Mouse (Mus musculus): ENCODE results near the gene Ldlrap1. TPM values are rescaled to one million over a fixed set of nuclear protein-coding genes. Genes with fewer than 3 reads are reported as not detected.

Ldlrap1 gene
- total RNA-seq, 1 experiment from 2014 or later, result 25.7 TPM

DNA sequence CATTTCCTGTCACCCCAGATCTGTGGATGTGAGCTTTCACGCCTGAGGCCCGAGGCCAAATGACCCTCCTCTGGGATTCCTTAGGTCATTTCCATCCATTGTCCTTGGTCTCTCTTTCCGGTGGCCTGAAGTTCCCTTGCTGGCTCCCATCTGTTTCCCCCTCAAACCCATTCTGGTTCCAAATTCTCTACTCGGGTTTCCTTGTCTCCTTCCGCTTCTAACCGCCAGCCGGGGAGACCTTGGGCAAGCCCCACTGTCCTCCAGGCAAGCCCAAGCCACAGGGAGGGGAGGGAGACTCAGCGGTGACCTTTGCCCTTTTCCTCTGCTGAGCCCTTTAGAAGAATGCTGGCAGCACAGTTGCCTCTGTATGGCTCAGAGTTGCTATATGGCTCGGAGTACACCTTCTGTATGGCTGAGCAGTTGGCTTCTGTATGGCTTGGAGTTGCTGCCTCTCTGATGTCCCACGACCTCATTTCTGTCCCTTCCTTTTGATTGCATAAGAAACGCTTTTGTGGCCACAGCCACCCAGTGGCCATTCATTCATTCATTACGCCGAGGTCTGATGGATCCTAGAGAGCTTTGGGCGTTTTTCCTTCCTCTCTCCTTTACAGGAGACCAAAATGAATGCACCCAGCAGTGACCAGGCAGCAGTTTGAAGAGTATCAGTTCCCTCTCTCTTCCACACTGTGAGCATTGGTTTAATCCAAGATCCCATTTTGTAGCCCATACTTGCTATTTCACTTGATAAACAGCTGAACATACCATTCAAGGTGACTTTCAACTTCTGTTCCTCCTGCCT, 11.5 kb upstream of the Ldlrap1 start:
- no peak for ATAC-seq (ENCODE audit: extremely low read depth, insufficient number of reproducible peaks, low FRiP score, poor library complexity, severe bottlenecking)

DNA sequence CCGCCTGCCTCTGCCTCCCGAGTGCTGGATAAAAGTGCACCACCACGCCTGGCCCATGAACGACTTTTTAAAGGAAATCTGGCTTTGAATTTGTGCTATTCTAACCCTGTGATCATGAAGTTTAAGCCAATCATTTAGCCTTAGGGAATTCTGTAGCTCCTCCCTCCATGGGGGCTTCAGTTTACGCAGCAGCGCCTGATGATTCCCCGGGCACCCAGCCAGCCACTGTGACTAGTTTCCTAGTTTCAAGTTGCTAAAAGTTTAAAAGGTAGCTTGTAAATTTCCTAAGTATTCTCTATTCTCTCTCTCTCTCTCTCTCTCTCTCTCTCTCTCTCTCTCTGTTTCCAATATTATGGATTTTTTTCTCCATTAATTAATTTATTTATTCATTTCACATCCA, 8.4 kb upstream of the Ldlrap1 start:
- no peak for ATAC-seq (ENCODE audit: extremely low read depth, insufficient number of reproducible peaks, low FRiP score, poor library complexity, severe bottlenecking)

- ATAC-seq (ENCODE audit: extremely low read depth, insufficient number of reproducible peaks, low FRiP score, poor library complexity, severe bottlenecking), result no peak
These were observed 7.6 kb upstream of the Ldlrap1 start for GRCm38 (mm10) chr4:134775234-134775944.

DNA sequence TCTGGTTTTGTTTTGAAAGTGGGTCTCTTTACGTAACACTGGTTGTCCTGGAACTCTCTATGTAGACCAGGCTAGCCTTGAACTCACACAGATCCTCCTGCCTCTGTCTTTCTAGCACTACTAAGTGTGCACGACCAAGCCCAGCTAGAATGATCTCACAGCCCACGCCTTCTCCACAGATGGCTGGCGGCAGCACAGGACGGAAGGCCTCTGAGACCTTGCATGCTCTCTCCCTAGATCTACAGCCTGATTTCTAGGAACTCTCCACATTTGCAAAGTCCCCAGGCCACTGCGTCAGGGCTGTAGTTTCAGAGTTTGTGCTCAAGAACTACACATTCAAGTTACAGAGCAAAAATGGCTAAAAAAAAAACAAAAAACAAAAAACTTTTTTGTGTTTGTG, 6.3 kb upstream of the Ldlrap1 start:
- ATAC-seq (ENCODE audit: extremely low read depth, insufficient number of reproducible peaks, low FRiP score, poor library complexity, severe bottlenecking), result no peak

GRCm38 (mm10) chr4:134772805-134773674, 5.2 kb upstream of the Ldlrap1 start:
- ATAC-seq (ENCODE audit: extremely low read depth, insufficient number of reproducible peaks, low FRiP score, poor library complexity, severe bottlenecking), result peak; percentile 63

DNA sequence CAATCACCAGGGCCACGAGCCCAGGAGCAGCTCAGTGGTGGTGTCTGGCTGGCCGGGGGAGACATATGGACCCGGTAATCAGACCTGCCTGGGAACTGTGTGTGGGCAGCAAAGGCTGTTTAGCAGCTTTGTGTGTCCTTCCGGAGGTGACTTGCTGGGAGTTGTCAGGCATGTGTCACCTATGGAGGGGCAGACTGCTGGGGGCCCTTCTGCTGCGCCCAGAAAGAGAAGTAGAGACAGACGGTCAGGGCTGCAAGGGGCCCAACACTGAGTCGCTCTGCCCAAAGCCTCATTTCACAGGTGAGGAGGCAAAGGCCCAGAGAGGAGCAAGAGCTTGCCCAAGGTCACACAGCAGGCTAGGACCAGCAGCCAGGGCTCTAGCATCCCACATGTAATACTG, 2.1 kb upstream of the Ldlrap1 start:
- no peak for ATAC-seq (ENCODE audit: extremely low read depth, insufficient number of reproducible peaks, low FRiP score, poor library complexity, severe bottlenecking)

- ATAC-seq (ENCODE audit: extremely low read depth, insufficient number of reproducible peaks, low FRiP score, poor library complexity, severe bottlenecking), result no peak
These were observed 1.4 kb upstream of the Ldlrap1 start for GRCm38 (mm10) chr4:134769081-134769811.

GRCm38 (mm10) chr4:134768226-134768888, 533 bp upstream of the Ldlrap1 start:
- no peak for ATAC-seq (ENCODE audit: extremely low read depth, insufficient number of reproducible peaks, low FRiP score, poor library complexity, severe bottlenecking)

GRCm38 (mm10) chr4:134766904-134767425, 859 bp downstream of the Ldlrap1 start:
- ATAC-seq (ENCODE audit: extremely low read depth, insufficient number of reproducible peaks, low FRiP score, poor library complexity, severe bottlenecking), result no peak

DNA sequence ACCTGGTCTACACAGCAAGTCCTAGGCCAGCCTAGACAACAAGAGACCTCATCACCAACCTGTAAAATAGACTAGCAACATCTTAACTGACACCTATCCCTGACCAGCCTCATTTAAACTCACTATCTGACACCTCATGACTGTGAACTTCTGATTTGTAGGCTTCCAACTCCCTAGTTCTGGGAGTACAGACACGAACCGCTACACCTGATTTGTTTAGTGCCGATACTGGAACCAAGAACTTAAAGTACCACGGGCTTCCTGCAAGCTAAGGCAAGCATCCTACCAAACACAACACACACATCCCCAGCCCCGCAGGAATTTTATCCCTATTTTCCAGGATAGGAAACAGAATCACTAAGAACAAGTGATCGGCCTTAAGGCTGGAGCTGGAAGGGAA, 1.5 kb downstream of the Ldlrap1 start:
- ATAC-seq (ENCODE audit: extremely low read depth, insufficient number of reproducible peaks, low FRiP score, poor library complexity, severe bottlenecking), result no peak

GRCm38 (mm10) chr4:134764333-134764732, 3.5 kb downstream of the Ldlrap1 start:
- ATAC-seq (ENCODE audit: extremely low read depth, insufficient number of reproducible peaks, low FRiP score, poor library complexity, severe bottlenecking), result no peak

GRCm38 (mm10) chr4:134762360-134762759, 5.5 kb downstream of the Ldlrap1 start:
- peak; percentile 34 for ATAC-seq (ENCODE audit: extremely low read depth, insufficient number of reproducible peaks, low FRiP score, poor library complexity, severe bottlenecking)

- ATAC-seq (ENCODE audit: extremely low read depth, insufficient number of reproducible peaks, low FRiP score, poor library complexity, severe bottlenecking), result no peak
These were observed 7.0 kb downstream of the Ldlrap1 start for GRCm38 (mm10) chr4:134760793-134761201.

GRCm38 (mm10) chr4:134760281-134760680, 7.5 kb downstream of the Ldlrap1 start:
- ATAC-seq (ENCODE audit: extremely low read depth, insufficient number of reproducible peaks, low FRiP score, poor library complexity, severe bottlenecking), result no peak

DNA sequence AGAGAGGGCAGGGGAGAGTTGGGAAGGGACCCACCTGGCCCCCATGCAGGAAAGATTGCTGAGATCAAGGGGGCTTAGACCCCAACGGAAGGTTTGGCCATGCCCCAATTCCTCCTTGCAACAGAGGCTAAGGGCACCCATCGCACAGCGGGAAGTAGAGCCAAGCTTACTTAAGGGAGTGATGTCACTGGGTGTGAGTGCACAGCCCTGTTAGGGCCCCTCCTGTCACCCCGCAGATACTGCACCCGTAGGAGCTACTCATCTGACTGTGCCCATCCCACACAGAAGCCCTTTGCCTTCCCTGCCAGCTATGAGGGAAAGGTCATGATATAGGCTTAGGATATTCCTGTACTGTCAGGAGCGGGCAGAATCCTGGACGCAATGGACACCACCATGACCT, 8.3 kb downstream of the Ldlrap1 start:
- ATAC-seq (ENCODE audit: extremely low read depth, insufficient number of reproducible peaks, low FRiP score, poor library complexity, severe bottlenecking), result peak; percentile 34; the same call in 1 of the 2 replicates

GRCm38 (mm10) chr4:134758922-134759321, 8.9 kb downstream of the Ldlrap1 start:
- ATAC-seq (ENCODE audit: extremely low read depth, insufficient number of reproducible peaks, low FRiP score, poor library complexity, severe bottlenecking), result no peak

DNA sequence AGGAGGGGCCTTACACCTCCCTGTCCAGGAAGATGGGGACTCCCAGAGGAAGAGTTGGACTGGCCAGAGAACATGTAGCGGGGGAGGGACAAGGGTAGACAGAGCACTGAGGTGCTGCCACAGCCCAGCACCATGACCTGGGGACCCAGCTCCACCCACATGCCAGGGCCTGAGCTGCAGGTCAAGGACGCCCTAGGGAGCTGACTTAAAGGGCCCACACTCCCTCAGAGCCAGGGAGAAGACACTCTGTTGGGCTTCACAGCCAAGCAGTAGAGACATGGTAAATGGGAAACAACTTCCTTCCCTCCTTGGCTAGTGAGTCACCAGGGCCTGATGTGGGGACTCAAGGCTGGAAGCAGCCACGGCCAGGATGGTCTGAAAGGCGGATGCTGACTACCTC, 9.5 kb downstream of the Ldlrap1 start:
- ATAC-seq (ENCODE audit: extremely low read depth, insufficient number of reproducible peaks, low FRiP score, poor library complexity, severe bottlenecking), result no peak

- ATAC-seq (ENCODE audit: extremely low read depth, insufficient number of reproducible peaks, low FRiP score, poor library complexity, severe bottlenecking), result peak; percentile 14
These were observed 10.9 kb downstream of the Ldlrap1 start for GRCm38 (mm10) chr4:134756953-134757352.
